Mouse (Mus musculus) retina, postnatal 7 days (tissue): ENCODE results near the gene 2610318N02Rik.

Experiments
- DNase-seq: peaks from one replicate; pipeline ENCODE4 v3.0.0-alpha.2; 2012; ENCODE audit warnings: low read depth, low spot score

The 2610318N02Rik gene

GRCm38 (mm10) chr16:17110771-17111743 is 13.9 kb downstream of the 2610318N02Rik start, which contains the start of gene Ppil2:
TSS of gene Ppil2 (minus strand) at chr16:17111257.
- DNase-seq: peak; percentile 72

- no peak for DNase-seq
Measured at GRCm38 (mm10) chr16:17104600-17104999, 20.4 kb downstream of the 2610318N02Rik start.

GRCm38 (mm10) chr16:17102630-17103220 is 22.2 kb downstream of the 2610318N02Rik start:
- DNase-seq: no peak

GRCm38 (mm10) chr16:17096938-17097337 is 28.0 kb downstream of the 2610318N02Rik start:
- no peak for DNase-seq

- DNase-seq: no peak
Measured at GRCm38 (mm10) chr16:17088346-17088745, 36.6 kb downstream of the 2610318N02Rik start.

DNA sequence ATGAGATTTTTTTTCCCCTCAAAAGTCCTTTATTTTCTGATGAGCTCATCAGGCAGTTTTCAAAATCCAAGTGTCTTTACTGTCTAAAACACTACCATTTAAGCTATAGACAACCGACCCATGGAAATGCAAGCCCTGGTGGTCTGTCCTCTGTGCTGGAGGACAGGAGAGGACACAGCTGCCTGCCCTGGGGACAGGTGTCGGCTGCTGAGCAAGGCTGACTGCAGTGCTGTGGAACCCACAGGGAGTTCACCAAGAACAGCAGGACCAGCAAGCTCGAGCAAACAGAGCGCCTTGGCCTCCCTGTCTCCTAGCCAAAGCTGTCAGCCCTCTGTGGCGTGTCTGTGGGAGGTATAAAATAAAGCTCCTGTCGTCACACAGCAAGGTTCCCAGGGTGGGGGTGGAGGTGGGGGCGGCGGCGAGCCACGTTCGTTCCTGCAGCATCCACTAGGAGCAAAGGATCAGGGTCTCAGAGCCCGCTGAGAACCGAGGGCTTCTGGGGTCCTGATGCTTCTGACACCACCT is 38.2 kb downstream of the 2610318N02Rik start:
- DNase-seq: no peak

DNA sequence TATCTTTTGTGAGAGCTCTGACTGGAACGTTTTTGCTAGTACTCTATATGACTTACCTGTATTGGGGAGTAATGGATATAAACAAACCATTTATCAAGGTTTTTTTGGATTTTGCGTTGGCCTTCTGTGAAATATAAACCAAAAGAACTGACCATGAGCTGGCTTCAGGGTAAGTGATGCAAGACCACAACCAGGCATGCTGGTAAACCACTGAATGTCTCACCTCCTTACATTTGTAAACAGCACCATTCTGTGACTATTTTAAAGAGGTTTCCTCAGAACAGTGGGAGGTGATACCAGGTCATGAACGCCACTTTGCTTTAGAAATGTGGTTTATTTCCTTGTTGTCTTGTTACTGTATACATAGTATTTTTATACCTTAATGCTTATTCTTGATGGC is 38.7 kb downstream of the 2610318N02Rik start:
- no peak for DNase-seq

DNA sequence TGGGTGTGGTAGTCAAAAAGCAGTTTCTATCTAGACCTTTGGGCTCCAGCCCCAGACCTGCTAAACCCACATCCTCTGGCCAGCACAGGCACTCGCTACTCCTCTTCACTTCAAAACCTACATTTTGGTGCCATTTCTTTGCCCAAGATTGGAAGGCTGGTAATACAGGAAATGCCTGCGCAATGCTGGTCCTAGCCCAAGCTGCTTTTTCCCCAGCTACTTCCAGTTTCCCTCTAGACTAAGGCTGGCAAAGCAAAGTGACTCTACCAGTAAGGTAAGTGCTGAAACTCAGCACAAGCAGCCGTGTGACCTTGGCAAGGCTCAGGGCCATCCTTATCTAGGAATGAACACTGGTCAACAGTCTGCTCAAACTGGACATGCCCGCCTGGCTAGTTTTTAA is 39.3 kb downstream of the 2610318N02Rik start:
- DNase-seq: no peak

DNA sequence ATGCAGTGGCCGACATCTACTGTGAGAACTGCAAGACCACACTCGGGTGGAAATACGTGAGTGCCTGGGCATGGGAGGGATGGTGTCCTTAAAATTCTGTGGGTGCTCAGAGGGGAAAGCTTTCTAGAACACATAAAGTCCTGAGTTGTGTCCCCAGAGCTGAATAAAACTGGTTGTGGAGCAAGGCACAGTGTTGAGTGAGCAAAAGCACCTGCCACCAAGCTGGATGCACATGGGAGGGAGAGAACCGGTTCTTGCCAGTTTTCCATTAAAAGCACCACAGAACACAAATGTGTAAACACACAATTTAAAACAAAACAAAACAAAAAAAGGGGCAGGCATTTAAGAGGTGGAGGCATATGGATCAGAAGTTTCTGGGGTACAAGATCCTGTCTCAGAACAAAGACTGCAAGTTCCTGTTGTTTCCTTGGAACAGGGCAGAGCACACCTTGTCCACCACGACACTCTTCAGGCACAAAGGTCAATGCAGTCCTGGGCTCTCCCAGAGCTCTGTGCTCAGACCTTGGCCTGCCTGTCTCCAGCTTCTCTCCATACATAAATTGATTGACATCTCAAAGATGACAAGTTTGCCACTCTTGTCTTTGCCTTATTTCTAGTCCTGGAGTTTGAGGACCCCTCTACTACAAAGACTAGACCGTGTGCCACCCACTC is 42.7 kb downstream of the 2610318N02Rik start:
- DNase-seq: no peak

DNA sequence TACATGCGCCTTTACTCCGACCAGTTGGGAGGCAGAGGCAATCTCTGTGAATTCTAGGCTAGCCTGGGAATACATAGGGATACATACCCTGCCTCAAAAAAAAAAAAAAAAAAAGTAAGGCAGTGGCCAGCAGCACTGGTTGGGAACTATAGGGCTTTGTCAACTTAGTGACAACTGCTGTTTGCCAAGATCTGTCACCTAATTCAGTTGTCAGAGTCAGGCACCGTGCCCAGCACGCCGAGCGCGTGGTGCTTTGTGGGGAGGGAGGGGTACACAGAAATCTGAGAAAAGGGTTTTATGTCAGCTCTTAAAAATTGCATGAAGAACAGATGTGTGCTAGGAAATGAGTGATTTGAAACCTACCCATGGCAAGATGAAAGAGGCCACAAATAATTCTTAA is 46.9 kb downstream of the 2610318N02Rik start:
- no peak for DNase-seq

- DNase-seq: no peak
Measured at GRCm38 (mm10) chr16:17076869-17077268, 48.1 kb downstream of the 2610318N02Rik start.

GRCm38 (mm10) chr16:17076301-17076700 is 48.7 kb downstream of the 2610318N02Rik start:
- no peak for DNase-seq

DNA sequence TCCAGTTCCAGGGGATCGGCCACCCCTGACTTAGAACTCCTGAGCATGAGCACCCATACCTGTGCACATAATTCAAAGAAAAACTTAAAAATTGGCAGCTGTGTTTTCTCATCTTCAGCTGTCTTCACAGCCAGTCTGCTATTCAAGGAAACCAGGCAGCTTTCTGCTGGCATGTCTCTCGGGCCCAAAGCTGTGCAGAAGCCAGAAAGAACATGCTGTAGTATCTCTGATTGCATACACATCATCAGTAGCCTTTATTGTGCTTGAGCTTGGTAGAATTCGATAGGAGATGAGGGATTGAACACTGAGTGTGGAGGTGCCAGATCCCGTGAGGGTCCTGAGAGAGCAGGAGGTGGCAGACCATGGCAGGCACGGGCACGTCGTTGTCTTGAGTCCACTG is 52.0 kb downstream of the 2610318N02Rik start:
- DNase-seq: no peak

GRCm38 (mm10) chr16:17070716-17071115 is 54.3 kb downstream of the 2610318N02Rik start:
- no peak for DNase-seq

- peak; percentile 73 for DNase-seq
Measured at GRCm38 (mm10) chr16:17069511-17070443, 55.2 kb downstream of the 2610318N02Rik start, which contains the start of gene Ypel1. TSS of gene Ypel1 (plus strand) at chr16:17069696.

DNA sequence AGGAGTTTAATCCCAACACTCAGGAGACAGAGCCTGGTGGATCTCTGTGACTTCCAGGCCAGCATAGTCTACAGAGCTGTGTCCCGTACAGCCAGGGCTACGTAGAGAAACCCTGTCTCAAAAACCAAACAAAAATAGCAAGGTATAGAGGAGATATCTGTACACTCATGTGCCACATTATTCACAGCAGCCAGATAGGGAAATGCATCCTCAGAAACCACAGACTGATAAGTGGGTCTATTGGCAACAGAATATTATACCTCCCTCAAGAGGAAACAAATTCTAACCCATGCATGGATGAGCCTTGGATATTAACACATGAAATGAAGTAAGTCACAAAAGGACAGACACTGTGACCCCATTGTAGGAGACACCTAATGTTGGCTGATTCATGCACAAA is 57.4 kb downstream of the 2610318N02Rik start:
- no peak for DNase-seq
